Mouse (Mus musculus) forebrain, embryonic 10.5 days (tissue): Measurements from ENCODE around the gene Pom121l2. TPM values are rescaled to one million over a fixed set of nuclear protein-coding genes. Genes with fewer than 3 reads are reported as not detected.

Experiments
- DNase-seq: peaks from one replicate; pipeline ENCODE4 v3.0.0-alpha.2; 2017; ENCODE audit warnings: low spot score; ENCODE audit errors: extremely low spot score
- H3K27ac ChIP-seq: fragments of 300-500 bp; sonication (generic); 2 replicates; pipeline ENCODE4 v1.5.1; 2016; ENCODE audit warnings: mild to moderate bottlenecking
- H3K27me3 ChIP-seq: fragments of 300-500 bp; sonication (generic); 2 replicates; pipeline ENCODE4 v1.6.1; 2016; ENCODE audit warnings: mild to moderate bottlenecking; ENCODE audit not compliant: poor library complexity, severe bottlenecking
- H3K36me3 ChIP-seq: fragments of 300-500 bp; sonication (generic); replicated peaks from 2 replicates; pipeline ENCODE4 v1.6.1; 2016; ENCODE audit warnings: mild to moderate bottlenecking, moderate library complexity
- H3K4me1 ChIP-seq: fragments of 300-500 bp; sonication (generic); 2 replicates; pipeline ENCODE4 v1.6.1; 2016
- H3K4me3 ChIP-seq: fragments of 300-500 bp; sonication (generic); 2 replicates; pipeline ENCODE4 v1.5.1; 2016; ENCODE audit warnings: mild to moderate bottlenecking, moderate library complexity
- H3K9me3 ChIP-seq: fragments of 300-500 bp; sonication (generic); 2 replicates; pipeline ENCODE4 v1.6.1; 2016; ENCODE audit warnings: mild to moderate bottlenecking, moderate library complexity
- WGBS: fragments of 180-500 bp; shearing (Covaris S2); methylation state at CpG from one replicate; pipeline ENCODE4 v1.1.7; 2016; 5-methylcytosine and 5-hydroxymethylcytosine counted together
- polyA plus RNA-seq: library from polyadenylated mRNA; unstranded; fragments of >200 nt; fragmentation: Nextera tagmentation; extraction: Ambion mirVana; gene quantifications from 2 replicates; pipeline ENCODE4 v1.2.1, GENCODE M21; 2016

Pom121l2 gene
- polyA plus RNA-seq, 1 experiment from 2014 or later: 0.09 TPM

- Histone ChIP-seq H3K36me3 (no peaks in the 10 kb centered on the region), H3K27me3 (peaks cover 85% of the 10 kb centered on the region), H3K4me1 (peaks cover 12% of the 10 kb centered on the region), H3K9me3 (peaks cover 4% of the 10 kb centered on the region; the same call in 1 of the 2 replicates), H3K4me3 (peak overlapping the region; percentile 36), H3K27ac (no peak overlapping the region)
- 19% methylated on average over 13 of the region's 13 CpGs for WGBS
- peak; percentile 41 for DNase-seq
These were observed 32.7 kb downstream of the Pom121l2 start for GRCm38 (mm10) chr13:22013716-22014115.

DNA sequence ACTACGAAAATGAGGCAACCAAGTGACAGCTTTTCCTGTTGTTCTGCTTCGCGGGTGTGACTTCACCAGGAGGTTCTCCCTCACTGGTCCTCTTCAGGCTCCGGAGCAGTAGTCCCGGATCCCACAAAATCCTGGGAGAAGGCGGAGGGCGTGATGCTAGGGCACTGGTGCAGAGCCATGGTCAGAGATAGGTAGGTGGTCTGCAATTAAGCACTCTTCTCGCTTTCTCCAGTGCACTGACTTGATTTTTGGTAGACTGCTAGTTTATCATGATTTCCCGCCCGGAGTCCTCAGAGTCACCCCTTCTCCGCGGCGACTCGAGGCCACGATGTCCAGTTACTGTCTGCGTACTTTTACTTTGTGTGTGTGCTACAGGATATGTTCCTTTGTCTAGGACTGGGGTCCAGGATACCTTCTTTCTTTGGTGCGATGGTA lies 33.4 kb downstream of the Pom121l2 start:
- Histone ChIP-seq H3K27ac (no peak overlapping the region), H3K4me1 (peaks cover 12% of the 10 kb centered on the region), H3K36me3 (no peaks in the 10 kb centered on the region), H3K27me3 (peaks cover 85% of the 10 kb centered on the region), H3K9me3 (peaks cover 4% of the 10 kb centered on the region; the same call in 1 of the 2 replicates), H3K4me3 (peak overlapping the region; percentile 36)
- 16% methylated on average over 17 of the region's 17 CpGs for WGBS
- DNase-seq: peak; percentile 38

- H3K27me3 ChIP-seq: peaks cover 80% of the 10 kb centered on the region
- peaks cover 19% of the 10 kb centered on the region for H3K4me1 ChIP-seq
- H3K4me3 ChIP-seq: peak overlapping the region; percentile 36
- no peak overlapping the region for H3K27ac ChIP-seq
- no peaks in the 10 kb centered on the region for H3K36me3 ChIP-seq
- H3K9me3 ChIP-seq: peaks cover 4% of the 10 kb centered on the region; the same call in 1 of the 2 replicates
- DNase-seq: peak; percentile 87
- 14% methylated on average over 27 of the region's 27 CpGs for WGBS
These were observed 34.8 kb downstream of the Pom121l2 start for GRCm38 (mm10) chr13:22015479-22016450.

DNA sequence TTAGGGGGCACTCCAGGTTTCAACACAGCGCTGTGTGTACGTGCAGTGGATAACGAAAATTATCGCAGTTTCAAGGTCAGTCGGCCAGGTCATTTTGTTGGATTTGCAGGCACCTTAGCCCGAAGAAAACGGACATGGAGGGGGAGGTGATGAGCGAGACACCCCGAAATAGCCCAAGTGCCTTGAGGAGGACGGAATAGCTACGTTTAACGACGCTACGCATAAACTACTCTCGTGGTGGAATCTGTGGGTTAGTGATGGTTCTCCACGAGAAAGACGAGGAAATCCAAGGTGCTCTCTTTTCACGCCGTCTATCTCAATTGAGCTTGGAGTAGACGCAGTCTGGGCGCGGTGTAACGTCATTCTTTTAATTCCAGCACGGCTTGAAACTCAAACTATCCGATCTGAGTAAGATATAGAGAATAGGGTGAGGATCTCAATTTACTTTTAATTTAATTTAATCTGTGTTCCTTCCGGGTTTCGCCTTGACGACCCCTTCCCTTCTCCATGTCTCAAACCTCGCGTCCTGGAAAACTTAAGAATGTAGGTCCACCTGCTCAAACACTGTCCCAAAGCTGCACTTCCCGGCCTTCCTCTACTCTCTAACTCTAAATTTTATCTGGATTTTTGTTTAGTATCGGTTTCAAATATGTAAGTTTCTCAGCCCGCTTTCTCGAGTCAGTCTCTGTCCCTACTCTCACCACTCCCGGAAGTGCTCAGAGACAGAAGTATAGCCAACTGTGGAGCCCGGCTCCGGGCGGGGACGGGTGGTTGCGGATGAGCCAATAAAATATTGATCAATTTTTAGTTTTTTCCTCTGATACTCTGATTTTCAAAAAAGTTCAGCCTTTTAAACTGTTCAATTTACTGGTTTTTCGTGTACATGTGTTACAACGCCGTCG lies 39.2 kb downstream of the Pom121l2 start:
- under 1% methylated on average over 44 of the region's 44 CpGs for WGBS
- H3K27me3 ChIP-seq: peaks cover 36% of the 10 kb centered on the region
- peak overlapping the region; percentile 68 for H3K4me3 ChIP-seq
- no peaks in the 10 kb centered on the region for H3K36me3 ChIP-seq
- peaks cover 7% of the 10 kb centered on the region; the same call in 1 of the 2 replicates for H3K4me1 ChIP-seq
- no peak overlapping the region for H3K27ac ChIP-seq
- peak; percentile 47 for DNase-seq
- H3K9me3 ChIP-seq: peaks cover 3% of the 10 kb centered on the region; the same call in 1 of the 2 replicates

GRCm38 (mm10) chr13:22020901-22021339 lies 39.9 kb downstream of the Pom121l2 start:
- Histone ChIP-seq H3K27ac (no peak overlapping the region), H3K9me3 (no peaks in the 10 kb centered on the region), H3K36me3 (no peaks in the 10 kb centered on the region), H3K27me3 (peaks cover 32% of the 10 kb centered on the region), H3K4me1 (peaks cover 12% of the 10 kb centered on the region), H3K4me3 (peak overlapping the region; percentile 68)
- DNase-seq: peak; percentile 67
- under 1% methylated on average over 8 of the region's 8 CpGs for WGBS

DNA sequence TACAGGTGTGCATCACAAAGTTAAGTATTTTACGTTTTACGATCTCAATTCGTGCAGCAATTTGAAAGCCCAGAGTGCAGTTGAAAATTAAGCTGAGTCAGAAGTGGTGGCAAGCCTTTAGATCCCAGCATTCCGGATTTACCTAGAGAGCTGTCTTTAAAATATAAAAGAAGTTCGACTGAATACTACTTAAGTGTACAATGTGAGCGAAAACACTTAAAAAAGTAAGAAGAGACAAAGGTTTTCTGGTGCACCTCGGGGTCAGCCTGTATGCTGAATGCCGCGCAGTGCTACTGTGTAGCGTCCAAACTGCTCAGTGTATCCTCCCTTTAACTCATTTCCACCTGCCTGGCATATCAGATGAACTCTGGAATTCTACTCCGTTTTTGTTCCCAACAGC lies 40.6 kb downstream of the Pom121l2 start:
- peaks cover 14% of the 10 kb centered on the region for H3K4me1 ChIP-seq
- peaks cover 32% of the 10 kb centered on the region for H3K27me3 ChIP-seq
- peak overlapping the region; percentile 68 for H3K4me3 ChIP-seq
- peak overlapping the region; percentile 58 for H3K27ac ChIP-seq
- WGBS: under 1% methylated on average over 11 of the region's 11 CpGs
- DNase-seq: peak; percentile 17
- no peaks in the 10 kb centered on the region for H3K9me3 ChIP-seq
- H3K36me3 ChIP-seq: no peaks in the 10 kb centered on the region

- peak overlapping the region; percentile 58 for H3K27ac ChIP-seq
- no peaks in the 10 kb centered on the region for H3K36me3 ChIP-seq
- peak overlapping the region; percentile 68 for H3K4me3 ChIP-seq
- H3K9me3 ChIP-seq: no peaks in the 10 kb centered on the region
- WGBS: under 1% methylated on average over 9 of the region's 9 CpGs
- DNase-seq: peak; percentile 80
- peaks cover 19% of the 10 kb centered on the region for H3K4me1 ChIP-seq
- peaks cover 31% of the 10 kb centered on the region for H3K27me3 ChIP-seq
These were observed 41.2 kb downstream of the Pom121l2 start for GRCm38 (mm10) chr13:22022241-22022640.

- H3K4me1 ChIP-seq: peaks cover 25% of the 10 kb centered on the region
- peak overlapping the region; percentile 80 for H3K27ac ChIP-seq
- no peaks in the 10 kb centered on the region for H3K36me3 ChIP-seq
- WGBS: 1% methylated on average over 35 of the region's 35 CpGs
- H3K27me3 ChIP-seq: no peaks in the 10 kb centered on the region
- peak overlapping the region; percentile 62 for H3K4me3 ChIP-seq
- H3K9me3 ChIP-seq: no peaks in the 10 kb centered on the region
- peak; percentile 91 for DNase-seq
These were observed 45.4 kb downstream of the Pom121l2 start for GRCm38 (mm10) chr13:22026058-22027031.

DNA sequence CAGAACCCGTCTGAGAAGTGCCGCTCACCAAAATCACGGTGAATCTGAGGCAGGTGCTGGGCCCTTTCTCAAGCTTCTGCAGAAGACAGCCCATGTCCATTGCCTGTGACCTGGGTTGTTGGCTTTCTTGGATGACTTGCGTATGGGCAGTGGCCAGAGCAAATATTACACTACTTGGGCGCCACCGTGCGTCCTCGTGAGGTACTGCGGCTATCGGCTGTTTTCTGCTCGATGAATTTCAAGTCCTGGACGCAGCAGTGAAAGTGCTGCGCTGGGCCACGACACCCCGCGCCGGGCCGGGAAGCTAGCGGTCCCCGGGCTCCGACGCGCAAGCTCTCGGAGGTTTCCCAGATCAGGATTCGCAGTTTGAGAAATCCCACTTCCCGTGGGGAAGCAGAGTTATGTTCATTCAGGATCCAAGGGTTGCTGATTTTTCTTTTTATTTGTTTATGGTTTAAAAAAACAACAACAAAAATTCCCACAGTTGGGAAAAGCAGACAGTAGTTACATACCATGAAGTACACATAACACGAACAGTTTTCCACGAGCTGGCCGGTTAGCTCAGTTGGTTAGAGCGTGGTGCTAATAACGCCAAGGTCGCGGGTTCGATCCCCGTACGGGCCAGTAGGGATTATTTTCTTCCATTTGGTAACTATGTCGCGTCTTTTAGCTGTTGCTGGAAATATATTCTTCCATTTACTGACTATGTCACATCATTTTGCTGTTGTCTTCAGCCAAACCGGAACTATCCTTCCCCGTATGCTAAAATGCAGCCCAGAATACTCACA lies 47.9 kb downstream of the Pom121l2 start:
- under 1% methylated on average over 40 of the region's 40 CpGs for WGBS
- Histone ChIP-seq H3K27me3 (no peaks in the 10 kb centered on the region), H3K36me3 (no peaks in the 10 kb centered on the region), H3K27ac (peak overlapping the region; percentile 86), H3K9me3 (no peaks in the 10 kb centered on the region), H3K4me1 (peaks cover 36% of the 10 kb centered on the region), H3K4me3 (peak overlapping the region; percentile 59)
- DNase-seq: peak; percentile 95

- 30% methylated on average over 8 of the region's 8 CpGs for WGBS
These were observed 48.9 kb downstream of the Pom121l2 start for GRCm38 (mm10) chr13:22029928-22030327.

DNA sequence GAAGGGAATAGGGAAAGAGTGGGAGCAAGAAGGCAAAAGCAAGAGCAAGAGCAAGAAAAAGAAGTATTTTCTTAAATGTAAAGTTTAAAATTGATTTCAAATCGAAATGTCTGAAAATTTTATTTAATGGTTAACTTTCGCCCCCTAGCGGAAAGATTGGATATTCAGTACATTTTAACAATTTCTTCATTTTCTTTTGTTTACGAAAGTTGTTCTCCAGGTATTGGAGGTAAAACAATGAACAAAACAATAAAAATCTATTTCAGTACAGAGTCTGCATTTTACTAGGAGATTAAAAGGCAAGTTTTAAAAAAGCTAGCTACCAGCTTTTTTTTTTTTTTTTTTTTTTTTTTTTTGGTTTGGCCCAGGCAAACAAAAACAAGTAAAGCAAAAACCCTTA lies 49.5 kb downstream of the Pom121l2 start:
- WGBS: 20% methylated on average over 4 of the region's 4 CpGs
- no peak for DNase-seq
- no peaks in the 10 kb centered on the region for H3K27me3 ChIP-seq
- H3K9me3 ChIP-seq: no peaks in the 10 kb centered on the region
- peaks cover 41% of the 10 kb centered on the region for H3K4me1 ChIP-seq
- no peak overlapping the region for H3K4me3 ChIP-seq
- H3K27ac ChIP-seq: no peak overlapping the region
- no peaks in the 10 kb centered on the region for H3K36me3 ChIP-seq

More at GRCm38 (mm10) chr13:22029928-22030327, 48.9 kb downstream of the Pom121l2 start:
- no peaks in the 10 kb centered on the region for H3K9me3 ChIP-seq
- no peaks in the 10 kb centered on the region for H3K36me3 ChIP-seq
- peaks cover 42% of the 10 kb centered on the region for H3K4me1 ChIP-seq
- H3K27ac ChIP-seq: no peak overlapping the region
- H3K4me3 ChIP-seq: peak overlapping the region; percentile 59
- H3K27me3 ChIP-seq: no peaks in the 10 kb centered on the region
- peak; percentile 35 for DNase-seq
